Mouse (Mus musculus) intestine, postnatal 0 days (tissue): ENCODE measurements around the gene Ago4. TPM values are rescaled to one million over a fixed set of nuclear protein-coding genes. Genes with fewer than 3 reads are reported as not detected.

Experiments
- ATAC-seq: fragments of 200-750 bp; cut with Nextera tagmentation; 2 replicates; pipeline ENCODE4 v1.8.0; 2017; ENCODE audit warnings: mild to moderate bottlenecking, moderate TSS enrichment, moderate library complexity
- H3K27ac ChIP-seq: fragments of 300-500 bp; sonication (generic); 2 replicates; pipeline ENCODE4 v1.5.1; 2014; ENCODE audit warnings: mild to moderate bottlenecking, low read depth, low read length, moderate library complexity
- H3K27me3 ChIP-seq: fragments of 300-500 bp; sonication (generic); replicated peaks from 2 replicates; pipeline ENCODE4 v1.6.1; 2014; ENCODE audit warnings: low read length, mixed read lengths; ENCODE audit not compliant: control insufficient read depth, insufficient read depth
- H3K36me3 ChIP-seq: fragments of 300-500 bp; sonication (generic); 2 replicates; pipeline ENCODE4 v1.6.1; 2014; ENCODE audit warnings: mild to moderate bottlenecking, moderate library complexity; ENCODE audit not compliant: control insufficient read depth, insufficient read depth
- H3K4me1 ChIP-seq: fragments of 300-500 bp; sonication (generic); replicated peaks from 2 replicates; pipeline ENCODE4 v1.6.1; 2014; ENCODE audit warnings: antibody characterized with exemption, low read length, mixed read lengths; ENCODE audit not compliant: control insufficient read depth, insufficient read depth
- H3K4me2 ChIP-seq: fragments of 300-500 bp; sonication (generic); replicated peaks from 2 replicates; pipeline ENCODE4 v1.6.1; 2014; ENCODE audit warnings: low read depth, mild to moderate bottlenecking, moderate library complexity
- H3K4me3 ChIP-seq: fragments of 300-500 bp; sonication (generic); 2 replicates; pipeline ENCODE4 v1.5.1; 2014; ENCODE audit warnings: low read depth, low read length
- H3K9ac ChIP-seq: fragments of 300-500 bp; sonication (generic); 2 replicates; pipeline ENCODE4 v1.6.1; 2014; ENCODE audit warnings: mild to moderate bottlenecking, low read depth, low read length
- H3K9me3 ChIP-seq: fragments of 300-500 bp; sonication (generic); 2 replicates; pipeline ENCODE4 v1.6.1; 2016; ENCODE audit warnings: mixed run types; ENCODE audit not compliant: control insufficient read depth
- CTCF ChIP-seq: sonication (generic); IDR thresholded peaks from 2 replicates; pipeline ENCODE4 v1.5.1; 2016; ENCODE audit warnings: low read depth, mild to moderate bottlenecking, control low read depth, antibody characterized with exemption, moderate library complexity
- WGBS: fragments of 180-500 bp; shearing (Covaris S2); extraction: QIAGEN DNeasy Blood & Tissue Kit; methylation state at CpG from one replicate; pipeline ENCODE4 v1.1.7; 2014; 5-methylcytosine and 5-hydroxymethylcytosine counted together
- polyA plus RNA-seq: library from polyadenylated mRNA; unstranded; fragments of >200 nt; fragmentation: Nextera tagmentation; extraction: Ambion mirVana; gene quantifications from 2 replicates; pipeline ENCODE4 v1.2.1, GENCODE M21; 2015

Ago4 gene
- polyA plus RNA-seq, 1 experiment from 2014 or later: 1.1 TPM

DNA sequence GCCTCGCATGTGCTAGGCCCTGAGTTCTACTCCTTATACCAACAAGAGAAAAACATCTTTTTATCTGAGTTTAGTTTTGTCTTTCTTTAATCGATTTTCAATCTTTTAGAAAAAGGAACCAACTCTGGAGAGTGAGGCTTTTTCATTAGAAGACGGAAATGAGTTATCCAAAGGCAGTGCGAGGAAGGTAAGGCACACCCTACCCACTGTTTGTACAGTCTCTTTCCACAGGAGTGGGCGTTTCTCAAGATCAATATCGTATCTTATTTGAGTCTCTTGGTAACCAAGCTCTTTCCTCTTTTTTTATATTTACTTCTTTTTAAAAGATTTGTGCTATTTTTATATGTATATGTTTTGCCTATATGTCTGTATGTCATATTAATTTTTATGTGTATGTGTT lies 30.5 kb upstream of the Ago4 start:
- Histone ChIP-seq H3K4me1 (no peaks in the 10 kb centered on the region), H3K36me3 (peaks cover 18% of the 10 kb centered on the region; the same call in 1 of the 2 replicates), H3K9me3 (no peaks in the 10 kb centered on the region), H3K4me2 (no peak overlapping the region), H3K4me3 (no peak overlapping the region), H3K27ac (no peak overlapping the region), H3K9ac (no peak overlapping the region), H3K27me3 (no peaks in the 10 kb centered on the region)
- 65% methylated on average over 6 of the region's 6 CpGs for WGBS
- no peak for ATAC-seq
- no peak for TF ChIP-seq CTCF

DNA sequence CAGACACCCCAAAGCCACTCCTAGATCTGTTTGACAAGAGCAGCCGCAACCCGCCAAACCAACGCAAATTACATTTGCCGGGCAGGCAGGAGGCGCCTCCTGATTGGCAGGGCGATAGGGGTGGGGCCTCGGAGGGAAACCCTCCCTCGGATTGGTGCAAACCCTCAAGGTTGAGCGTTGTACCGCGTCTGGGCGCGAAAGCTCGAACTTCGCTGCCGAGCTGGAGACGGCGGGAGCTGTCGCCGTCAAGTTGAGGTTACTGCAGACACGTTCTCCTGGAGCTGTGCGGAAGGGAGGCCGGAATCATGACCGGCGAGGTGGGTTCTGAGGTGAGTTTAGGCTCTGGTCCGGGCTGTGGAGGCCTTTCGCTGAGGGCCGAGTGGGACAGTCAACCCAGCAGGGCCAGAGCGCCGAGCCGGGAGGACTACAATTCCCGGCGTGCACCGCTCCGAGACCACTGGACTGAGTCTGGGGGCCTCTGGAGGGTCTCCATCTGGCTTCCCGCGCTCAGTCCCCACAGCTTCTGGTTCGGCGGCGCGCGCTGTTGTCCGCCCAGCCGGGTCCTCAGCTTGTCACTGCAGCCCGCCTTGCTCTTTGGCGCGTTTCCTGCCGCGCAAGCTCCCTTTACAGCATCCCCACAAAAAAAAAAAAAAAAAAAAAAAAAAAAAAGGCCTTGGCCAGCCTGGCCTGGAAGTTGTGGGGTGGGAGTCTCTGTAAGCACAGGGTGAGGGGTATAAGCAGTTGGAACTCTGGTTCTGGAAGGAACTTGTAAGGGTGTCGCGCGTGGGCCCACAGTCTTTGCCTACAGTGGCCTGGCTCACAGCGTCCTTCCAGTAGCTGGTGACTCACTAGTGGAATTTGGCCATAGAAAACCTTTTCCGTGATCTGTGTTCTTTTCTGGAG lies 23.8 kb upstream of the Ago4 start, which contains the start of gene Clspn:
Gene Clspn (plus strand): TSS at position 127 of the 903 bp plus-strand sequence.
- H3K4me3 ChIP-seq: peak within 1 kb of the TSS; percentile 85
- H3K4me2 ChIP-seq: peak within 1 kb of the TSS; percentile 90
- 0 out of 2 replicates have a peak, but pooled peaks cover 2% of the 10 kb centered on the region for H3K27me3 ChIP-seq
- no peaks in the 10 kb centered on the region for H3K9me3 ChIP-seq
- H3K4me1 ChIP-seq: no peaks in the 10 kb centered on the region
- peak; percentile 94 for ATAC-seq
- TF ChIP-seq CTCF: 0 out of 2 replicates have a peak, but pooled peaks have one; percentile 12
- H3K9ac ChIP-seq: peak within 1 kb of the TSS; percentile 58
- H3K27ac ChIP-seq: no peak within 1 kb of the TSS
- H3K36me3 ChIP-seq: peaks cover 5% of the 10 kb centered on the region; the same call in 1 of the 2 replicates
- under 1% methylated on average over 54 of the region's 54 CpGs for WGBS

DNA sequence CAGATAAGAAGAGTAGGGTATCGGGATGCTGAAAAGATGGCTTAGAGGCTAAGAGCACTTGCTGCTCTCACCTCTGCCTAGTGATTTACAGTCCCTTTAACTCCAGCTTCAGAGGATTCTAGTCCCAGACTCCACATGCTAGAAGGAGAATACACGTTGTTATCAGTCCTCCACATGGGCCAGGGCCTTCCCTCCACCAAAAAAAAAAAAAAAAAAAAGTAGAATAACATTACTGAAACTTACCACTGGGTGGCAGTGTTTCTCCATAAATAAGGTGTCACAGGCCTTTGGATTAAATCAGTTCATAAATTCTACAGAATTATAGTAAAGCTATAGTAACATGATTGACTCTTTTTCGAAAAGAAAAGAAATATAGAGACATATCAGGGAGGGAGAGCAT lies 21.2 kb upstream of the Ago4 start:
- Histone ChIP-seq H3K4me2 (no peak overlapping the region), H3K27ac (no peak overlapping the region), H3K9ac (no peak overlapping the region), H3K36me3 (no peaks in the 10 kb centered on the region), H3K4me1 (no peaks in the 10 kb centered on the region), H3K4me3 (no peak overlapping the region), H3K27me3 (0 out of 2 replicates have a peak, but pooled peaks cover 2% of the 10 kb centered on the region), H3K9me3 (no peaks in the 10 kb centered on the region)
- TF ChIP-seq CTCF: peak; percentile 73
- 31% methylated on average over 3 of the region's 3 CpGs for WGBS
- ATAC-seq: no peak

DNA sequence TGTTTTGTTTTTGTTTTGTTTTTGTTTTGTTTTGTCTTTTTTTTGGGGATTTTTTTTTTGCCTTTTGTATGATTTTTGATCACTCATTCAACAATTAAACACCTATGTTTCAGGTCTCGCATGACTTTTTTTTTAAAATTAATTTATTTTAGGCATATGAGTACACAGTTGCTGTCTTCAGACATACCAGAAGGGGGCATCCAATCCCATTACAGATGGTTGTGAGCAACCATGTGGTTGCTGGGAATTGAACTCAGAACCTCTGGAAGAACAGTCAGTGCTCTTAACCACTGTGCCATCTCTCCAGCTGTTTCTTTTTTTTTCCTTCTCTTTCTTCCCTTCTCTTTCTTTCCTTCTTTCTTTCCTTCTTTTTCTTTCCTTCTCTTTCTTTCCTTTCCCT lies 20.4 kb upstream of the Ago4 start:
- no peak for ATAC-seq
- 89% methylated on average over 1 of the region's 1 CpGs for WGBS
- Histone ChIP-seq H3K4me2 (no peak overlapping the region), H3K9me3 (no peaks in the 10 kb centered on the region), H3K9ac (no peak overlapping the region), H3K36me3 (no peaks in the 10 kb centered on the region), H3K4me3 (no peak overlapping the region), H3K27ac (no peak overlapping the region), H3K4me1 (no peaks in the 10 kb centered on the region), H3K27me3 (0 out of 2 replicates have a peak, but pooled peaks cover 2% of the 10 kb centered on the region)
- TF ChIP-seq CTCF: peak; percentile 22; the same call in 1 of the 2 replicates

DNA sequence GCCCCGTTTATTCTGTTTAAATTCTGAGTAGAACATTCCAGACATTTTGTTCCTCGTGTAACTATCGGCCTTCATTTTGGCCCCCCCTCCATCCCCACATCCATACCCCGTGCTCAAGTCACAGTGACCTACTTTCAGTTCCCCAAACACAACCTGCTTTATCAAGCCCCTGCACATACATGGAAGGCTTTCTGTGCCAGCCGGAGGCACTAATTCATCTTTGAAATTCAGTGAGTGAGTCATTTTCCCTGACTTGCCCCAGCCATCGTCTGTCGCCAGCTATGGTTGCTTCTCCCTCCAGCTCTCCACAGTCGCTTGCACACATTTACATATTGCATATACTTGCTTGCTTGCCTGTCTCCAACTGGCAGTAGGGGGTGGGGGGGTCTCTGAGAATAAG lies 19.8 kb upstream of the Ago4 start:
- no peak for TF ChIP-seq CTCF
- ATAC-seq: no peak
- no peaks in the 10 kb centered on the region for H3K9me3 ChIP-seq
- H3K27me3 ChIP-seq: 0 out of 2 replicates have a peak, but pooled peaks cover 2% of the 10 kb centered on the region
- no peak overlapping the region for H3K9ac ChIP-seq
- H3K27ac ChIP-seq: no peak overlapping the region
- WGBS: 61% methylated on average over 8 of the region's 8 CpGs
- no peak overlapping the region for H3K4me3 ChIP-seq
- no peaks in the 10 kb centered on the region for H3K36me3 ChIP-seq
- H3K4me2 ChIP-seq: no peak overlapping the region
- H3K4me1 ChIP-seq: no peaks in the 10 kb centered on the region

DNA sequence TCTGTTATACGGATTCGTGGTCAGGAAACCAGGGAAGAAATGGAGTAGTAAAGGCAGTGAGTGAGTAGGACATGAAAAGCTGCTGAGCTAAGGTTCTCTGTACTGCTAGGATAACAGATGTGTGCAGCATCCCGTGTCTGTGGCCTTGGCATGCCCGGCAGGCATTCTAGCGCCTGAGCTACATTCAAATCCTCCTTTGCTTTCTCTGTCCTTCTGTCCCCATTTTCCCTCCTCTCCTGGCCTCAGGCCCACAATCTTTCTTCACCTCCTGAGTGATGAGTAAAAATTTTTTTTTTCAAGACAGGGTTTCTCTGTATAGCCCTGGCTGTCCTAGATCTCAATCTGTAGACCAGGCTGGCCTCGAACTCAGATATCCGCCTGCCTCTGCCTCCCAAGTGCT lies 18.9 kb upstream of the Ago4 start:
- no peaks in the 10 kb centered on the region for H3K9me3 ChIP-seq
- no peaks in the 10 kb centered on the region for H3K36me3 ChIP-seq
- ATAC-seq: no peak
- no peak overlapping the region for H3K4me2 ChIP-seq
- no peaks in the 10 kb centered on the region for H3K4me1 ChIP-seq
- H3K27me3 ChIP-seq: 0 out of 2 replicates have a peak, but pooled peaks cover 2% of the 10 kb centered on the region
- no peak overlapping the region for H3K27ac ChIP-seq
- 81% methylated on average over 7 of the region's 7 CpGs for WGBS
- H3K9ac ChIP-seq: no peak overlapping the region
- no peak for TF ChIP-seq CTCF
- no peak overlapping the region for H3K4me3 ChIP-seq
